Mouse (Mus musculus): ENCODE results near the gene Bicdl1. TPM values are rescaled to one million over a fixed set of nuclear protein-coding genes. Genes with fewer than 3 reads are reported as not detected.
A peak's percentile ranks its signal among the peaks of the same experiment; 100 is the strongest.

Gene Bicdl1
- polyA plus RNA-seq, 1 experiment from 2014 or later: 10.7 TPM

GRCm38 (mm10) chr5:115748316-115748715, 16.9 kb upstream of the Bicdl1 start:
- Histone ChIP-seq H3K27me3 (ENCODE audit: insufficient read depth, low read length) (no peaks in the 10 kb centered on the region), H3K4me1 (ENCODE audit: insufficient read depth) (no peaks in the 10 kb centered on the region), H3K27ac (ENCODE audit: low read depth) (no peak overlapping the region), H3K4me3 (ENCODE audit: low read depth, low read length) (no peak overlapping the region), H3K9ac (no peak overlapping the region), H3K4me2 (no peak overlapping the region), H3K9me3 (ENCODE audit: low read depth, low read length) (no peaks in the 10 kb centered on the region), H3K36me3 (ENCODE audit: insufficient read depth) (no peaks in the 10 kb centered on the region)
- 53% methylated on average over 8 of the region's 8 CpGs for WGBS
- ATAC-seq (ENCODE audit: insufficient read depth) (no peak), DNase-seq (no peak)
- TF ChIP-seq CTCF (IDR thresholded peaks at IDR 0.05; ENCODE audit: low read depth): no peak

GRCm38 (mm10) chr5:115745319-115745718, 13.9 kb upstream of the Bicdl1 start:
- WGBS: 74% methylated on average over 15 of the region's 15 CpGs
- no peak for DNase-seq

GRCm38 (mm10) chr5:115738032-115738431, 6.6 kb upstream of the Bicdl1 start:
- TF ChIP-seq CTCF (IDR thresholded peaks at IDR 0.05; ENCODE audit: low read depth): no peak
- DNase-seq: no peak
- WGBS: 91% methylated on average over 5 of the region's 5 CpGs
- Histone ChIP-seq H3K4me1 (ENCODE audit: insufficient read depth) (no peaks in the 10 kb centered on the region), H3K27ac (ENCODE audit: low read depth) (no peak overlapping the region), H3K36me3 (ENCODE audit: insufficient read depth) (no peaks in the 10 kb centered on the region), H3K4me2 (no peak overlapping the region), H3K4me3 (ENCODE audit: low read depth, low read length) (no peak overlapping the region), H3K9me3 (ENCODE audit: low read depth, low read length) (no peaks in the 10 kb centered on the region; the same call in 1 of the 2 replicates), H3K27me3 (ENCODE audit: insufficient read depth, low read length) (peaks cover 3% of the 10 kb centered on the region; the same call in 1 of the 2 replicates), H3K9ac (no peak overlapping the region)
- ATAC-seq (ENCODE audit: insufficient read depth): no peak

More at GRCm38 (mm10) chr5:115745319-115745718, 13.9 kb upstream of the Bicdl1 start:
- H3K4me2 ChIP-seq: no peak overlapping the region
- H3K4me3 ChIP-seq (ENCODE audit: low read depth, low read length): no peak overlapping the region
- TF ChIP-seq CTCF (IDR thresholded peaks at IDR 0.05; ENCODE audit: low read depth): no peak
- H3K9ac ChIP-seq: no peak overlapping the region
- H3K27ac ChIP-seq (ENCODE audit: low read depth): no peak overlapping the region
- H3K9me3 ChIP-seq (ENCODE audit: low read depth, low read length): no peaks in the 10 kb centered on the region
- H3K36me3 ChIP-seq (ENCODE audit: insufficient read depth): no peaks in the 10 kb centered on the region
- no peak for ATAC-seq (ENCODE audit: insufficient read depth)
- H3K4me1 ChIP-seq (ENCODE audit: insufficient read depth): no peaks in the 10 kb centered on the region
- no peaks in the 10 kb centered on the region for H3K27me3 ChIP-seq (ENCODE audit: insufficient read depth, low read length)

GRCm38 (mm10) chr5:115734570-115734969, 3.1 kb upstream of the Bicdl1 start:
- Histone ChIP-seq H3K36me3 (ENCODE audit: insufficient read depth) (no peaks in the 10 kb centered on the region), H3K9ac (no peak overlapping the region), H3K27ac (ENCODE audit: low read depth) (no peak overlapping the region), H3K27me3 (ENCODE audit: insufficient read depth, low read length) (peaks cover 24% of the 10 kb centered on the region), H3K4me2 (no peak overlapping the region), H3K4me3 (ENCODE audit: low read depth, low read length) (no peak overlapping the region), H3K4me1 (ENCODE audit: insufficient read depth) (peaks cover 3% of the 10 kb centered on the region), H3K9me3 (ENCODE audit: low read depth, low read length) (no peaks in the 10 kb centered on the region; the same call in 1 of the 2 replicates)
- no peak; the same call in 1 of the 2 replicates for TF ChIP-seq CTCF (IDR thresholded peaks at IDR 0.05; ENCODE audit: low read depth)
- WGBS: 73% methylated on average over 2 of the region's 2 CpGs
- DNase-seq: no peak
- ATAC-seq (ENCODE audit: insufficient read depth): no peak

GRCm38 (mm10) chr5:115732849-115733216, 1.4 kb upstream of the Bicdl1 start:
- ATAC-seq (ENCODE audit: insufficient read depth) (peak; percentile 60), DNase-seq (peak; percentile 77)

GRCm38 (mm10) chr5:115732176-115732848, 891 bp upstream of the Bicdl1 start:
- TF ChIP-seq CTCF (IDR thresholded peaks at IDR 0.05; ENCODE audit: low read depth): no peak
- peak; percentile 87 for DNase-seq
- peaks cover 3% of the 10 kb centered on the region for H3K4me1 ChIP-seq (ENCODE audit: insufficient read depth)
- WGBS: under 1% methylated on average over 85 of the region's 91 CpGs
- peak overlapping the region; percentile 53 for H3K4me3 ChIP-seq (ENCODE audit: low read depth, low read length)
- H3K27ac ChIP-seq (ENCODE audit: low read depth): no peak overlapping the region
- H3K36me3 ChIP-seq (ENCODE audit: insufficient read depth): no peaks in the 10 kb centered on the region
- H3K9ac ChIP-seq: no peak overlapping the region
- H3K4me2 ChIP-seq: peak overlapping the region; percentile 99
- ATAC-seq (ENCODE audit: insufficient read depth): peak; percentile 90
- peaks cover 24% of the 10 kb centered on the region for H3K27me3 ChIP-seq (ENCODE audit: insufficient read depth, low read length)
- H3K9me3 ChIP-seq (ENCODE audit: low read depth, low read length): no peaks in the 10 kb centered on the region

More at GRCm38 (mm10) chr5:115732849-115733216, 1.4 kb upstream of the Bicdl1 start:
- no peak overlapping the region for H3K9ac ChIP-seq
- no peak overlapping the region for H3K27ac ChIP-seq (ENCODE audit: low read depth)
- H3K4me2 ChIP-seq: peak overlapping the region; percentile 99
- H3K36me3 ChIP-seq (ENCODE audit: insufficient read depth): no peaks in the 10 kb centered on the region
- H3K4me1 ChIP-seq (ENCODE audit: insufficient read depth): peaks cover 3% of the 10 kb centered on the region
- H3K4me3 ChIP-seq (ENCODE audit: low read depth, low read length): peak overlapping the region; percentile 53
- peak; percentile 42 for TF ChIP-seq CTCF (IDR thresholded peaks at IDR 0.05; ENCODE audit: low read depth)
- peaks cover 24% of the 10 kb centered on the region for H3K27me3 ChIP-seq (ENCODE audit: insufficient read depth, low read length)
- WGBS: 1% methylated on average over 9 of the region's 9 CpGs
- no peaks in the 10 kb centered on the region; the same call in 1 of the 2 replicates for H3K9me3 ChIP-seq (ENCODE audit: low read depth, low read length)

- Histone ChIP-seq H3K27ac (ENCODE audit: low read depth) (no peak overlapping the region), H3K4me1 (ENCODE audit: insufficient read depth) (peaks cover 3% of the 10 kb centered on the region), H3K9ac (no peak overlapping the region), H3K4me3 (ENCODE audit: low read depth, low read length) (peak overlapping the region; percentile 53), H3K9me3 (ENCODE audit: low read depth, low read length) (no peaks in the 10 kb centered on the region), H3K27me3 (ENCODE audit: insufficient read depth, low read length) (peaks cover 24% of the 10 kb centered on the region), H3K4me2 (peak overlapping the region; percentile 99), H3K36me3 (ENCODE audit: insufficient read depth) (no peaks in the 10 kb centered on the region)
- peak; percentile 55 for DNase-seq
- WGBS: under 1% methylated on average over 49 of the region's 72 CpGs
- peak; percentile 44 for ATAC-seq (ENCODE audit: insufficient read depth)
- TF ChIP-seq CTCF (IDR thresholded peaks at IDR 0.05; ENCODE audit: low read depth): no peak
Observed at GRCm38 (mm10) chr5:115731732-115732175, 333 bp upstream of the Bicdl1 start.

Measured in lung, embryonic 14.5 days (tissue).